Mouse (Mus musculus): Measurements from ENCODE around the gene Cdk9.

DNA sequence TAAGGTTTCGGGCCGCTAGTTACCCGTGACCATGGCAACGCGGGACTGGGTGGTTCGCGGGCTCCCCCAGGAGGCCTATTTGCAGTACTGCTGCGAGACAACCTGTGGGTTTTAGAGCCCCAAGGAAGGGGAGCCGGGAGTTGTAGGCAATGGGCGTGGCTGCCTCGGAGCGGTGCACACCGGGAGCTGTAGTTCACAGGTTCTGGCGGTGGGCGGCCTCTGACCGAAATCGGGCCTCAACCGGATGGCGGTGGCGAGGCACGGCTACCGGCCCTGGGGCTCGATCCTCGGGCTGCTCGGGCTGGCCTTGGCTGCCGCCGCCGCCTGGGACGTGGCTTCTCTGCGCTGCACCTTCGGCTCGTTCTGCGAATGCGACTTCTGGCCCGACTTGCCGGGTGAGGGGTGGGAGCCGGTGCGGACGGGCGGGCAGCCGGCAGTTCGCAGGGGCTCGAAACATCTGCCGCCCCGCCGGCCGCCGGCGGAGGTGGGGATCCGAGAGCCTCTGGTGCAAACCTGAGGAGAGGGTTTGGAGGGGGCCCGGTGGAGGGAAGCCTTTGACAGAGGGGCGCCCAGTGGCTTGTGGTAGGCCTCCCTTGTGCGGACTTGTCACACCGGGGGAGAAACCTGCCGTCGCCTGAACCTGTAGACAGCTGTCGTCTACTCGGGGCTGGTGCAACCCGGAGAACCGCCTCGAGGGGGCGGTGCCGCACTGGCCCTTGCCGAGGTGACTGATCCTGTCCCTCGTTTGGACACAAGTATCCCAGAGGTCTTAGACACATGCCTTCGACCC lies 44.4 kb upstream of the Cdk9 start, which contains the start of gene Tor2a:
- peak; percentile 96 for TF ChIP-seq CTCF (IDR thresholded peaks at IDR 0.05; ENCODE audit: borderline replicate concordance, extremely low read depth, insufficient read depth, insufficient read length)
- peak; percentile 66 for TF ChIP-seq POLR2A (IDR thresholded peaks at IDR 0.05; ENCODE audit: borderline replicate concordance, extremely low read depth, insufficient read depth, insufficient read length, poor library complexity, severe bottlenecking)
